Mouse (Mus musculus): ENCODE results near the gene Rnf128. TPM values are rescaled to one million over a fixed set of nuclear protein-coding genes. Genes with fewer than 3 reads are reported as not detected.

Rnf128 gene
- polyA plus RNA-seq (2014; fragmentation: Nextera tagmentation; extraction: Ambion mirVana) = 5.6 and 6.4 TPM in 2 replicates

- H3K4me3 ChIP-seq (ENCODE audit: low read depth, low read length) = no peak within 1 kb of the TSS
- no peak within 1 kb of the TSS for H3K27ac ChIP-seq (replicated peaks; ENCODE audit: low read depth, low read length)
- no peaks in the 10 kb centered on the region for H3K9me3 ChIP-seq (replicated peaks; ENCODE audit: control insufficient read depth, low read length)
- H3K9ac ChIP-seq (replicated peaks; ENCODE audit: low read length) = no peak within 1 kb of the TSS
- H3K36me3 ChIP-seq (replicated peaks; ENCODE audit: control insufficient read depth, insufficient read depth, low read depth, low read length) = no peaks in the 10 kb centered on the region
- 84% methylated on average over 8 of the region's 8 CpGs for WGBS
- H3K27me3 ChIP-seq (ENCODE audit: control insufficient read depth, insufficient read depth, low read length) = no peaks in the 10 kb centered on the region
- DNase-seq (ENCODE audit: low spot score) (no peak), ATAC-seq (replicated peaks; ENCODE audit: insufficient number of reproducible peaks, low FRiP score, low TSS enrichment, low read depth) (no peak)
- no peaks in the 10 kb centered on the region for H3K4me1 ChIP-seq (ENCODE audit: control insufficient read depth, insufficient read depth, low read length)
- H3K4me2 ChIP-seq (ENCODE audit: low read depth, low read length) = no peak within 1 kb of the TSS
Observed at GRCm38 (mm10) chrX:139562925-139563461, at the start of gene Rnf128. Gene Rnf128, plus strand, starts transcription at chrX:139563316.

DNA sequence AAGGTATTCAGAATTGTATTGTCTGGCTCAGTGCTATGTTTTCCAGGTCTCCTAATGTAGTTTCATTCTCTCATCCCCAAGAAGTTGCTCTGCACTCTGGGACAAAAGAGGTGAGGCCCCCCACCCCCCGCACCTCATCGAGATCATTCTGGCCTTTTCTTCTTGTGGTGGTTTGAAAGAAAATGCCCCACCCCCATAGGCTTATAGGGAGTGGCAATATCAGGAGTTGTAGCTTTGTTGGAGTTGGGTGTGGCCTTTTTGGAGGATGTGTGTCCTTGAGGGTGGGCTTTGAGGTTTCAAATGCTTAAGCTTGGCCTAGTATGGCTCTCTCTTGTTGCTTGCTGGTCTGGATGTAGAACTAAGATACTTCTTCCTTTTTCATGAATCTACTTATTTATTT is 47.0 kb upstream of the Rnf128 start:
- Histone ChIP-seq H3K36me3 (replicated peaks; ENCODE audit: control insufficient read depth, insufficient read depth, low read depth, low read length) (no peaks in the 10 kb centered on the region), H3K4me2 (ENCODE audit: low read depth, low read length) (no peak overlapping the region), H3K27ac (replicated peaks; ENCODE audit: low read depth, low read length) (no peak overlapping the region), H3K4me1 (ENCODE audit: control insufficient read depth, insufficient read depth, low read length) (no peaks in the 10 kb centered on the region), H3K4me3 (ENCODE audit: low read depth, low read length) (no peak overlapping the region), H3K9ac (replicated peaks; ENCODE audit: low read length) (no peak overlapping the region), H3K9me3 (replicated peaks; ENCODE audit: control insufficient read depth, low read length) (no peaks in the 10 kb centered on the region), H3K27me3 (ENCODE audit: control insufficient read depth, insufficient read depth, low read length) (no peaks in the 10 kb centered on the region)
- 78% methylated on average over 2 of the region's 2 CpGs for WGBS
- ATAC-seq (replicated peaks; ENCODE audit: insufficient number of reproducible peaks, low FRiP score, low TSS enrichment, low read depth) (no peak), DNase-seq (ENCODE audit: low spot score) (no peak)

DNA sequence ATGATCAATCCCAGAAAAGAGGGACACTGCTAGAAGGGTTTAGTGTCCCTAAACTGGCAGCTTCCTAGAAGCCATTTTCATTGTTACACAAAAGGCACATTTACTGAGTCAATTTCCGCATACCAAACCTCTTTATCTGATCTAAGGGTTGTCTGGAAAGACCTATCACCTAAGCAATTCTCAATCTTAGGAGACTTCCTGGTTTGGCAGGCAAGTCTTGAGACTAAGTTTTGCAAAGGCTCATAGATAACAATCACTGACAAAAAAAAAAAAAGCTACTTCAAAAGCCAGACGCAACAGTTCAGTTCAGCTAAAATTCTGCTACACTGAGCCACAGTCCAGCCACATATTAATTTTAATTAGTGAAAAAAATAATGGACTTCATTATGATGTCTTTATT is 43.9 kb upstream of the Rnf128 start:
- H3K27me3 ChIP-seq (ENCODE audit: control insufficient read depth, insufficient read depth, low read length) = no peaks in the 10 kb centered on the region
- DNase-seq (ENCODE audit: low spot score) (no peak), ATAC-seq (replicated peaks; ENCODE audit: insufficient number of reproducible peaks, low FRiP score, low TSS enrichment, low read depth) (no peak)
- no peak overlapping the region for H3K9ac ChIP-seq (replicated peaks; ENCODE audit: low read length)
- H3K36me3 ChIP-seq (replicated peaks; ENCODE audit: control insufficient read depth, insufficient read depth, low read depth, low read length) = no peaks in the 10 kb centered on the region
- H3K9me3 ChIP-seq (replicated peaks; ENCODE audit: control insufficient read depth, low read length) = no peaks in the 10 kb centered on the region
- WGBS = 74% methylated on average over 2 of the region's 2 CpGs
- H3K4me1 ChIP-seq (ENCODE audit: control insufficient read depth, insufficient read depth, low read length) = no peaks in the 10 kb centered on the region
- H3K4me3 ChIP-seq (ENCODE audit: low read depth, low read length) = no peak overlapping the region
- H3K27ac ChIP-seq (replicated peaks; ENCODE audit: low read depth, low read length) = no peak overlapping the region
- no peak overlapping the region for H3K4me2 ChIP-seq (ENCODE audit: low read depth, low read length)

DNA sequence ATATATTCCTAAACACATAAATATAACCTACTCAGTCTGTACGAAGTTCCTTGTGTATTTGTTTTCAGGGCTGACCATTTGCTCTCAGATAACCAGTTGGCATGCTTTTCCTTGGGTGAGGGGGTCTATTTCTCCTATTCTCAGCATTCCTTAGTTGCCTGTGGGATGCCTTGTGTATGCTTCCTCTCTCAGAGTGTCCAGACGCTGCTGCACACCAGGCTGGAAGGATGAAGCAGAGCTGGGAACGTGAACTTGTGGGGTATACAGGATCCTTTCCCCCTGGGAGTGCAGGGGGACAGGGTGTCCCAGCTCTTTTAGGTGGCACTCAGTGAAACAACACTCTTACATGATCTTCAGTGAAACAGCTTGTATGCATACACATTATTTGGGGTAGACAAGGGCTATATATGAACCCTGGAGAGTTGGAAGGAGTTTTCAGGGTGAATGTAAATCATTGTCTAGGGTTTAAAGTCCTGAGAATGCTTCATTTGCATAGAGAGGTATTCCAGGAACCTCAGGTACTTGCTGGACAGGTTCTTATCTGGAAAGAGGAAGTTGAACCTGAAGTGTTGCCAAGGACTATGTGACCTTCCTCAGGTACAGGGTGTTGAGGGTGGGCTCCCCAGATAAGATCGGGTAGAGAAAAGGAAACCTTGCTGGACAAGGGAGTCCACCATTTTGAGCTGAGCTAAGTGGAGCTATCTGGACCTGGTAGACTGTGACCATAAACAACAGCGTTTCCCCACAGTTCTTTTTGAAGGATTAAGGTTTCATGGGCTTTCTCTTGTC is 38.6 kb upstream of the Rnf128 start:
- ATAC-seq (replicated peaks; ENCODE audit: insufficient number of reproducible peaks, low FRiP score, low TSS enrichment, low read depth) (no peak), DNase-seq (ENCODE audit: low spot score) (no peak)
- 63% methylated on average over 5 of the region's 5 CpGs for WGBS
- no peaks in the 10 kb centered on the region for H3K36me3 ChIP-seq (replicated peaks; ENCODE audit: control insufficient read depth, insufficient read depth, low read depth, low read length)
- H3K4me2 ChIP-seq (ENCODE audit: low read depth, low read length) = no peak overlapping the region
- no peak overlapping the region for H3K4me3 ChIP-seq (ENCODE audit: low read depth, low read length)
- no peaks in the 10 kb centered on the region for H3K4me1 ChIP-seq (ENCODE audit: control insufficient read depth, insufficient read depth, low read length)
- H3K9ac ChIP-seq (replicated peaks; ENCODE audit: low read length) = no peak overlapping the region
- no peak overlapping the region for H3K27ac ChIP-seq (replicated peaks; ENCODE audit: low read depth, low read length)
- no peaks in the 10 kb centered on the region for H3K9me3 ChIP-seq (replicated peaks; ENCODE audit: control insufficient read depth, low read length)
- no peaks in the 10 kb centered on the region for H3K27me3 ChIP-seq (ENCODE audit: control insufficient read depth, insufficient read depth, low read length)

GRCm38 (mm10) chrX:139525724-139526123 is 37.4 kb upstream of the Rnf128 start:
- H3K4me2 ChIP-seq (ENCODE audit: low read depth, low read length) = no peak overlapping the region
- H3K27ac ChIP-seq (replicated peaks; ENCODE audit: low read depth, low read length) = no peak overlapping the region
- H3K36me3 ChIP-seq (replicated peaks; ENCODE audit: control insufficient read depth, insufficient read depth, low read depth, low read length) = no peaks in the 10 kb centered on the region
- ATAC-seq (replicated peaks; ENCODE audit: insufficient number of reproducible peaks, low FRiP score, low TSS enrichment, low read depth) (no peak), DNase-seq (ENCODE audit: low spot score) (no peak)
- H3K9ac ChIP-seq (replicated peaks; ENCODE audit: low read length) = no peak overlapping the region
- H3K4me1 ChIP-seq (ENCODE audit: control insufficient read depth, insufficient read depth, low read length) = no peaks in the 10 kb centered on the region
- 73% methylated on average over 2 of the region's 2 CpGs for WGBS
- no peak overlapping the region for H3K4me3 ChIP-seq (ENCODE audit: low read depth, low read length)
- H3K27me3 ChIP-seq (ENCODE audit: control insufficient read depth, insufficient read depth, low read length) = no peaks in the 10 kb centered on the region
- H3K9me3 ChIP-seq (replicated peaks; ENCODE audit: control insufficient read depth, low read length) = no peaks in the 10 kb centered on the region

- DNase-seq (ENCODE audit: low spot score) (no peak), ATAC-seq (replicated peaks; ENCODE audit: insufficient number of reproducible peaks, low FRiP score, low TSS enrichment, low read depth) (no peak)
- Histone ChIP-seq H3K4me3 (ENCODE audit: low read depth, low read length) (no peak overlapping the region), H3K27ac (replicated peaks; ENCODE audit: low read depth, low read length) (no peak overlapping the region), H3K9me3 (replicated peaks; ENCODE audit: control insufficient read depth, low read length) (no peaks in the 10 kb centered on the region), H3K4me1 (ENCODE audit: control insufficient read depth, insufficient read depth, low read length) (no peaks in the 10 kb centered on the region), H3K36me3 (replicated peaks; ENCODE audit: control insufficient read depth, insufficient read depth, low read depth, low read length) (no peaks in the 10 kb centered on the region), H3K9ac (replicated peaks; ENCODE audit: low read length) (no peak overlapping the region), H3K4me2 (ENCODE audit: low read depth, low read length) (no peak overlapping the region), H3K27me3 (ENCODE audit: control insufficient read depth, insufficient read depth, low read length) (no peaks in the 10 kb centered on the region)
- WGBS = 82% methylated on average over 4 of the region's 4 CpGs
Observed at GRCm38 (mm10) chrX:139526984-139527383, 36.1 kb upstream of the Rnf128 start.

GRCm38 (mm10) chrX:139529678-139530077 is 33.4 kb upstream of the Rnf128 start:
- ATAC-seq (replicated peaks; ENCODE audit: insufficient number of reproducible peaks, low FRiP score, low TSS enrichment, low read depth) (no peak), DNase-seq (ENCODE audit: low spot score) (no peak)
- Histone ChIP-seq H3K9ac (replicated peaks; ENCODE audit: low read length) (no peak overlapping the region), H3K27ac (replicated peaks; ENCODE audit: low read depth, low read length) (no peak overlapping the region), H3K36me3 (replicated peaks; ENCODE audit: control insufficient read depth, insufficient read depth, low read depth, low read length) (no peaks in the 10 kb centered on the region), H3K9me3 (replicated peaks; ENCODE audit: control insufficient read depth, low read length) (no peaks in the 10 kb centered on the region), H3K4me2 (ENCODE audit: low read depth, low read length) (no peak overlapping the region), H3K4me1 (ENCODE audit: control insufficient read depth, insufficient read depth, low read length) (no peaks in the 10 kb centered on the region), H3K27me3 (ENCODE audit: control insufficient read depth, insufficient read depth, low read length) (no peaks in the 10 kb centered on the region), H3K4me3 (ENCODE audit: low read depth, low read length) (no peak overlapping the region)

DNA sequence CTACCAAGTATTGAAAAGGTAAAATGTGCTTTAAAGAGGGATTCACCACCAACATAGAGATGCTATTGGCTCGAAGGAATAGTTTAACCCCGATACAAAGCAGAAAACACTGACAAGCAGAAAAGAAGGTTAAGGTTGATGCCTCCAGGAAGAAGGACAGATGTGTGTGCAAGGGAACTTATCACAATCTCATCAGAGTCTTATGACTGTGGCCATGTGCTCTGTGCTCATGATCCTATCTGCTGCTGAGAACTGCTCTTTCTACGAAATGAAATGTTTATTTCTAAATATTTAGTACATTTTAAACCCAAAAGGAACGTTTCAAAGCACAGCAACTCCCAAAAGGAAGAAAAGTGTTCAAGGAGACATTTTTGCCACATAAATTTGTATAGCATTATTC is 30.8 kb upstream of the Rnf128 start:
- H3K27me3 ChIP-seq (ENCODE audit: control insufficient read depth, insufficient read depth, low read length) = no peaks in the 10 kb centered on the region

More for the DNA sequence above, 30.8 kb upstream of the Rnf128 start:
- Histone ChIP-seq H3K27ac (replicated peaks; ENCODE audit: low read depth, low read length) (no peak overlapping the region), H3K4me3 (ENCODE audit: low read depth, low read length) (no peak overlapping the region), H3K36me3 (replicated peaks; ENCODE audit: control insufficient read depth, insufficient read depth, low read depth, low read length) (no peaks in the 10 kb centered on the region), H3K4me1 (ENCODE audit: control insufficient read depth, insufficient read depth, low read length) (no peaks in the 10 kb centered on the region), H3K4me2 (ENCODE audit: low read depth, low read length) (no peak overlapping the region), H3K9me3 (replicated peaks; ENCODE audit: control insufficient read depth, low read length) (no peaks in the 10 kb centered on the region), H3K9ac (replicated peaks; ENCODE audit: low read length) (no peak overlapping the region)
- ATAC-seq (replicated peaks; ENCODE audit: insufficient number of reproducible peaks, low FRiP score, low TSS enrichment, low read depth) = no peak
- 71% methylated on average over 4 of the region's 4 CpGs for WGBS
- DNase-seq (ENCODE audit: low spot score) = no peak
